Mouse (Mus musculus): ENCODE data around the gene Nkapd1. TPM values are rescaled to one million over a fixed set of nuclear protein-coding genes. Genes with fewer than 3 reads are reported as not detected.
A peak's percentile ranks its signal among the peaks of the same experiment; 100 is the strongest.

Gene Nkapd1
- polyA plus RNA-seq (2015; fragmentation: Nextera tagmentation; extraction: Ambion mirVana) = 21.0 and 22.0 TPM in 2 replicates

DNA sequence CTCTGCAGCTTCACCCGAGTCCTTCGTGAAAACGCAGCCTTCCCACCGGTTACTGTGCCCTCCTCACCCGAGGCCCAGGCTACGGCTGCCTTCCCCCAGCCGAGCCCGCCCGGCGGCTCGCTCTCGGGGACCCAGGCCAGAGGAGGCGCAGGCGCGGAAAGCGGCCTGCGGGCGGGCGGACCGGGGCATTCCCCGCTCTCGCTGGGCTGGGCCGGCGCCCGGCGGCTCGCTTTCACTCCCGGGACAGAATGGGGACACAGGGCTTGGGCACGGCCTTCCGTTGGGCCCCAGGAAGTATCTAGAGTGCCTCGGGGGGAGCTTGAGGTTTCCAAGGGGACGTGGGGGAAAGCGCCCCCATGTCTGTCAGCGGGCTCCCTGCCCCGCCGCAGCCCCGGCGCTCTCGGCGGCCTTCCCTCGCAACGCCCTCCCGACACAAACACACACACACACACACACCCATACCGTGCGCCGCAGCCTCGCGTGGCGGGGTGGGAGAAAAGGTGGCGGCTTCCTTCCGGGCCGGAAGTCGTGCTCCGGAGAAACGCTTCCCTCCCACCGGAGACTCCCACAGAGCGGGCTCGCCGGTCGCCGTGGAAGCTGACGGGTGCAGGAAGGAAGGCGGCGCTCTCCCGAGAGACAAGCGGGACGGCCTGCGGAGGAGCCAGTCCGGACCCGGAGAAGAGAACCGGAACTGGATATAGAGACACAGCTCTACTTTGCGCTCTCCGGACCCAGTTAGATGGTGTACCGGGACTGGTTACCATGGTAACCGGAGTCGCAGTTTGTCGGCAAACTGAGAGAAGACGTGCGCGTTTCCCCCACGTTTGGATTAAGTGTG, at the start of gene Nkapd1, which contains the start of gene Pih1d2:
Nkapd1 (minus strand) TSS at position 699 of the 838 bp plus-strand sequence.
Pih1d2 (plus strand) TSS at position 556 of the 838 bp plus-strand sequence.
- peak within 1 kb of the TSS; percentile 99 for H3K4me3 ChIP-seq (ENCODE audit: low read length)
- peaks cover 7% of the 10 kb centered on the region for H3K4me1 ChIP-seq (replicated peaks; ENCODE audit: control insufficient read depth, insufficient read depth, low read length)
- peaks cover 15% of the 10 kb centered on the region for H3K36me3 ChIP-seq (ENCODE audit: control insufficient read depth, insufficient read depth, low read length)
- H3K9ac ChIP-seq (ENCODE audit: low read length) = peak within 1 kb of the TSS; percentile 98
- under 1% methylated on average over 78 of the region's 81 CpGs for WGBS
- no peaks in the 10 kb centered on the region for H3K9me3 ChIP-seq (ENCODE audit: control insufficient read depth, low read length)
- H3K4me2 ChIP-seq (ENCODE audit: low read depth, low read length) = peak within 1 kb of the TSS; percentile 62
- H3K27ac ChIP-seq (ENCODE audit: low read length) = peak within 1 kb of the TSS; percentile 98
- H3K27me3 ChIP-seq (ENCODE audit: control insufficient read depth, insufficient read depth, low read depth, low read length) = no peaks in the 10 kb centered on the region
- peak; percentile 96 for ATAC-seq (ENCODE audit: low read depth)

DNA sequence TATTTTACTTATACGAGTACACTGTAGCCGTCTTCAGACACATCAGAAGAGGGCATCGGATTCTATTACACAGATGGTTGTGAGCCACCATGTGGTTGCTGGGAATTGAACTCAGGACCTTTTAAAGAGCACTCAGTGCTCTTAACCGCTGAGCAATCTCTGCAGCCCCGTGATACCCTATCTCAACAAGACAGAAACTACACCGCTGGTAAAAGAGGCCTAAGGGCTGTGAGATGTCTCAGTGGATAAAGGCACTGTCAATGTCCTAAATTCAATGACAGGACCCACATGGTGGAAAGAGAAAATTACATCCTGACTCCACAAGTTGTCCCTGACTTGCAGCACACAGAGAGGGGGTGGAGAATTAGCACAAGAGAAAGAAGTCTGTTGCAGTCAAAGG, 49.2 kb upstream of the Nkapd1 start:
- Histone ChIP-seq H3K4me1 (replicated peaks; ENCODE audit: control insufficient read depth, insufficient read depth, low read length) (no peaks in the 10 kb centered on the region), H3K9me3 (ENCODE audit: control insufficient read depth, low read length) (no peaks in the 10 kb centered on the region), H3K27me3 (ENCODE audit: control insufficient read depth, insufficient read depth, low read depth, low read length) (no peaks in the 10 kb centered on the region), H3K4me3 (ENCODE audit: low read length) (no peak overlapping the region), H3K36me3 (ENCODE audit: control insufficient read depth, insufficient read depth, low read length) (no peaks in the 10 kb centered on the region), H3K27ac (ENCODE audit: low read length) (no peak overlapping the region), H3K4me2 (ENCODE audit: low read depth, low read length) (no peak overlapping the region), H3K9ac (ENCODE audit: low read length) (no peak overlapping the region)
- 73% methylated on average over 6 of the region's 6 CpGs for WGBS
- ATAC-seq (ENCODE audit: low read depth) = no peak

DNA sequence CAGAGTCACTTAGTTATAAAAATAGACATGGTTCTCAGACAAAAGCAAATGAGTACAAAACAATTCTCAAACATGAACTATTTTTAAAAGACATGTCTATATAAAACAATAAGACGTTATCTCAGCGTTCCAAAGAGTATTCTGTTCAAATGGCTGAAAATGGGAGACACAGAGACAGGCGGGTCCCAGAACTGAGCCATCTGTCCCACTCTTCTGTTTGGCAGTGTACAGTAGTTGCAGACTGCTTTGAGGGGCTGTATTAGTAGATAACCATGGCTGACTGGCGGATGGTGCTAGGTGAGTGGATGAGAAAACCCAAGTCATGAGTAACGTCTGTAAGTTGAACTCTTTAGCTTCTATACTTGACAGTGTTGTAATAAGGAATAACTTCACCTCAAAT, 47.6 kb upstream of the Nkapd1 start:
- Histone ChIP-seq H3K9me3 (ENCODE audit: control insufficient read depth, low read length) (no peaks in the 10 kb centered on the region), H3K4me1 (replicated peaks; ENCODE audit: control insufficient read depth, insufficient read depth, low read length) (peaks cover 3% of the 10 kb centered on the region)

DNA sequence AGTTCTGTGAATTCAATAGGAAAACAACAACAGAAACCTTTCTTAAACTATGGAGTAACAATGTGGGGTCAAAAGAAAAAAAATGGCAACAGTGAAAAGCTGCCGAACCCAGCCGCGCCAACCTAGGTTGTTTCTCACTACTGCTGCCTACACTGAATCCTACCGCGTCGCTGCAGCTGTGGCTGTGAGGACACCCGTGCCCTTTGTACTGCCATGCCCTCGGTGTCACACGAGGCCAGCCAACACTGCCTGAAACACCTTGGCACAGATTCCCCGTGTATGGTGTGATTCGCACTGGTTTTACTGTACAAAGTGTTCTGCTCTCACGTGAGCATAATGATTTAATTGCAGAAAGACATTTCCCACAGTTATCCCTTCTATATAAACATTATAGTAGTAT, 43.2 kb upstream of the Nkapd1 start:
- Histone ChIP-seq H3K9ac (ENCODE audit: low read length) (peak overlapping the region; percentile 95), H3K4me3 (ENCODE audit: low read length) (peak overlapping the region; percentile 64), H3K36me3 (ENCODE audit: control insufficient read depth, insufficient read depth, low read length) (peaks cover 5% of the 10 kb centered on the region; the same call in 1 of the 2 replicates), H3K4me1 (replicated peaks; ENCODE audit: control insufficient read depth, insufficient read depth, low read length) (peaks cover 11% of the 10 kb centered on the region), H3K27me3 (ENCODE audit: control insufficient read depth, insufficient read depth, low read depth, low read length) (no peaks in the 10 kb centered on the region), H3K9me3 (ENCODE audit: control insufficient read depth, low read length) (no peaks in the 10 kb centered on the region), H3K27ac (ENCODE audit: low read length) (no peak overlapping the region), H3K4me2 (ENCODE audit: low read depth, low read length) (peak overlapping the region; percentile 57)
- ATAC-seq (ENCODE audit: low read depth) = no peak
- WGBS = 16% methylated on average over 12 of the region's 12 CpGs

More for the DNA sequence above, 47.6 kb upstream of the Nkapd1 start:
- H3K27ac ChIP-seq (ENCODE audit: low read length) = no peak overlapping the region
- WGBS = 85% methylated on average over 5 of the region's 5 CpGs
- no peak overlapping the region for H3K4me3 ChIP-seq (ENCODE audit: low read length)
- ATAC-seq (ENCODE audit: low read depth) = no peak
- H3K36me3 ChIP-seq (ENCODE audit: control insufficient read depth, insufficient read depth, low read length) = no peaks in the 10 kb centered on the region
- H3K4me2 ChIP-seq (ENCODE audit: low read depth, low read length) = no peak overlapping the region
- H3K9ac ChIP-seq (ENCODE audit: low read length) = no peak overlapping the region
- H3K27me3 ChIP-seq (ENCODE audit: control insufficient read depth, insufficient read depth, low read depth, low read length) = no peaks in the 10 kb centered on the region

DNA sequence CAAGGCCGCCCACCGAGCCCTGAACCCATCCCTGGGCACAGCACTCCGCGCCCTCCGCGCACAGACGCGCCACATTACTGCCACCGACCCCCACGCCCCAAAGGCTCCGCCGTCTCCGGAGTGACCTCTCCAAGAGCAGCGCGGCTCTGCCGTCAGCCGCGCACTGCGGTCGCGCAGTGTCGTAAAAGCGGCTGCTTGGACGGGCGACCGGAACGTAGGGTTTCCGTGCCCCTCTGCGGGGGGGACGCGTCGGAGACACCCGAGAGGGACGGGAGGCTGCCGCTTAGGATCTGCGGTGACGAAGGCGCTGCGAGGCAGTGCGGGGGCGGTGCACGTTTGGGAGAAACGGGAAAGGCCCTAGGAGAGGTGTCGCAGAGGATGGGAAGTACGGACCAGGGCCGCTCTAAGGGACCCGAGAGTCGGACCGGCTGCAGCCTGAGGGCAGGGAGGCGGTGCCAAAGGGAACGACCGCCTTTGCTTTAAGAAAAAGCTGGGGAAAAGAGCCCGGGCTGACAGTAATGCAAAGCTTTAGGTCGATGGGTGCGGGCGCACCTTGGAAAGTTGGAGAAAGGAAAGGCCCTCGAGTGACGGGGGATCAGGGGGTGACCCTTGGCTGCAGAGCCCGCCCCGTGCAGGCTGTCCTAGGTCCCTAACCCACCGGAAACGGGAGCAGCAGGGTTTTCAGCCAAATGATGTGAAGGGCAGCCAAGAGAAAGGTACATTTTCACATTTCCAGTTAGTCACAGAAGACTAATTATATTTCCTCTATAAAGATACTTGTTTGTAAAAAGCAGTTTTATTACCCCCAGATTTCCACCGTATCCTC, 42.3 kb upstream of the Nkapd1 start, which contains the start of gene Dlat:
Dlat (minus strand) TSS at position 389 of the 826 bp plus-strand sequence.
- Histone ChIP-seq H3K27ac (ENCODE audit: low read length) (peak within 1 kb of the TSS; percentile 87), H3K4me3 (ENCODE audit: low read length) (peak within 1 kb of the TSS; percentile 64)
- ATAC-seq (ENCODE audit: low read depth) = peak; percentile 97

DNA sequence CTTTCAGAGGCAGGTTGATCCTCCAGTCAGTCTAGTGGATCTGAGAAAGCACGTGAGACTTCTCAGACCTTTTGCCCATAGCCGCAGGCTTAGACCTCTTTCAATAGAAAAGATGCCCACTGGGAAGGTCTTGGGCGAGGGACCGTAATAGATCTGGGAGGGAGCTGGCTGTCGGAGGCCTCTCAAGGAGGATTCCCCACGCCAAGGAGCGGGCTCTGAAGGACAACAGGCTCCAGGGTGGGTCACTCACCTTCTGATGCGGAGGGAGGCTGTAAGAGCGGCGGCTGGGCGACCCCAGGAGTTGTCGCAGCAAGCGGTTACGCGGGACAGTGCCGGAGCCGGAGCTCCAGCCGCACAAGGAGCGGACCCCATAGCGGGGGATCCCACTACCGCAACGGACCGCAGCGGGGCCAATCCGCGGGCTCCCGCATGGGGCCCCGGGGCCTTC, 41.7 kb upstream of the Nkapd1 start:
- peaks cover 5% of the 10 kb centered on the region; the same call in 1 of the 2 replicates for H3K36me3 ChIP-seq (ENCODE audit: control insufficient read depth, insufficient read depth, low read length)
- ATAC-seq (ENCODE audit: low read depth) = no peak; the same call in 1 of the 2 replicates
- H3K4me2 ChIP-seq (ENCODE audit: low read depth, low read length) = peak overlapping the region; percentile 57
- H3K27me3 ChIP-seq (ENCODE audit: control insufficient read depth, insufficient read depth, low read depth, low read length) = no peaks in the 10 kb centered on the region
- peak overlapping the region; percentile 95 for H3K9ac ChIP-seq (ENCODE audit: low read length)
- 0% methylated on average over 28 of the region's 28 CpGs for WGBS
- H3K4me3 ChIP-seq (ENCODE audit: low read length) = peak overlapping the region; percentile 64
- peak overlapping the region; percentile 87 for H3K27ac ChIP-seq (ENCODE audit: low read length)
- H3K9me3 ChIP-seq (ENCODE audit: control insufficient read depth, low read length) = no peaks in the 10 kb centered on the region
- peaks cover 11% of the 10 kb centered on the region for H3K4me1 ChIP-seq (replicated peaks; ENCODE audit: control insufficient read depth, insufficient read depth, low read length)

More for the DNA sequence above, 42.3 kb upstream of the Nkapd1 start, which contains the start of gene Dlat:
- Histone ChIP-seq H3K9me3 (ENCODE audit: control insufficient read depth, low read length) (no peaks in the 10 kb centered on the region), H3K4me2 (ENCODE audit: low read depth, low read length) (peak within 1 kb of the TSS; percentile 57), H3K36me3 (ENCODE audit: control insufficient read depth, insufficient read depth, low read length) (peaks cover 5% of the 10 kb centered on the region; the same call in 1 of the 2 replicates), H3K9ac (ENCODE audit: low read length) (peak within 1 kb of the TSS; percentile 95), H3K4me1 (replicated peaks; ENCODE audit: control insufficient read depth, insufficient read depth, low read length) (peaks cover 11% of the 10 kb centered on the region), H3K27me3 (ENCODE audit: control insufficient read depth, insufficient read depth, low read depth, low read length) (no peaks in the 10 kb centered on the region)
- 0% methylated on average over 58 of the region's 63 CpGs for WGBS

DNA sequence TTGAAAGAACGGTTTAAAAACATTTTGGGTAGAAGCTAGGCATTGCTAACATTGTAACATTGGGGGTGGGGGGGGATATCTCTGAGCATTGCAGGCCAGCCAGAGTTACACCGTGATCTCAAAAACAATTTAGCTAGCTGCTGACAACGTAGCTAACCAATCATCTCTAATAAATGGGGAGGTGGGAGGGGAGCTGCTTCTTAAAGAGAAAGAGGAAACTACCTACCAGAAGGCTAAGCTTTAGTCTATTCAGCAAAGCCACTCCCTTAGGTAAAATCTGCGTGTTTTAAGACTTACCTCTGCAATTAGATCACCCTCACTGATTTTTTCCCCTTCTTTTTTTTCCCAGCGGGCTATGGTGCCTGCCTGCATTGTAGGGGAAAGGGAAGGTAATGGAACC, 41.1 kb upstream of the Nkapd1 start:
- Histone ChIP-seq H3K9ac (ENCODE audit: low read length) (peak overlapping the region; percentile 95), H3K9me3 (ENCODE audit: control insufficient read depth, low read length) (no peaks in the 10 kb centered on the region), H3K27ac (ENCODE audit: low read length) (no peak overlapping the region), H3K4me2 (ENCODE audit: low read depth, low read length) (peak overlapping the region; percentile 57), H3K27me3 (ENCODE audit: control insufficient read depth, insufficient read depth, low read depth, low read length) (no peaks in the 10 kb centered on the region), H3K4me3 (ENCODE audit: low read length) (peak overlapping the region; percentile 64), H3K4me1 (replicated peaks; ENCODE audit: control insufficient read depth, insufficient read depth, low read length) (peaks cover 11% of the 10 kb centered on the region), H3K36me3 (ENCODE audit: control insufficient read depth, insufficient read depth, low read length) (peaks cover 9% of the 10 kb centered on the region; the same call in 1 of the 2 replicates)
- no peak for ATAC-seq (ENCODE audit: low read depth)
- WGBS = 19% methylated on average over 5 of the region's 5 CpGs

DNA sequence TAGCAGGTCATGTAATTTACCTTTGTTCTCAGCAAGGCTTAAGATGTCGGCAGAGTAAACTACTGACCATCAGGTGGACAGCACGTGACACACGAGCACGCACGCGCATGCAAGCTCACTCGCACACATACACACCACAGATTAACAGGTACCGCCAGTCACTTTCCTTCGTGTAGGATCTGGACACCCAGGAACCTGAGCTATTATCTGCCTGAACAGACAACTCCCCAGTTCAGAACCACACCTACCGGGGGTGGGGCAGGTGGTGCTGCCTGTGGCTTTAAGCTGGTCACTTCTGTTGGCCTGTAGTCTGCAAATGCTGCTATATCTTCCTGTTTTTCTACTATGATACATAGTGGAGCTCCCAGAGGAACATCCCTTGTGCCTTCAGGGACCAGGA, 33.2 kb upstream of the Nkapd1 start:
- Histone ChIP-seq H3K9me3 (ENCODE audit: control insufficient read depth, low read length) (no peaks in the 10 kb centered on the region), H3K4me2 (ENCODE audit: low read depth, low read length) (no peak overlapping the region), H3K27me3 (ENCODE audit: control insufficient read depth, insufficient read depth, low read depth, low read length) (no peaks in the 10 kb centered on the region), H3K4me3 (ENCODE audit: low read length) (no peak overlapping the region), H3K9ac (ENCODE audit: low read length) (no peak overlapping the region), H3K27ac (ENCODE audit: low read length) (no peak overlapping the region), H3K36me3 (ENCODE audit: control insufficient read depth, insufficient read depth, low read length) (peaks cover 57% of the 10 kb centered on the region), H3K4me1 (replicated peaks; ENCODE audit: control insufficient read depth, insufficient read depth, low read length) (no peaks in the 10 kb centered on the region)
- ATAC-seq (ENCODE audit: low read depth) = no peak
- 94% methylated on average over 10 of the region's 10 CpGs for WGBS

Measured in lung, embryonic 16.5 days (tissue).